Mouse (Mus musculus) testis, postnatal 10 days (tissue): ENCODE measurements around the gene Pf4.
"Not testable (repeated sequence)": the region's sequence is repeated elsewhere in the genome, so short reads cannot be mapped to it uniquely, and the experiment has no call there.

ENCODE experiments used
- DNase-seq: peaks from one replicate; pipeline ENCODE4 v3.0.0; 2021; ENCODE audit warnings: low spot score

Gene Pf4

GRCm38 (mm10) chr5:90788114-90788513 is 15.9 kb downstream of the Pf4 start:
- no peak for DNase-seq

DNA sequence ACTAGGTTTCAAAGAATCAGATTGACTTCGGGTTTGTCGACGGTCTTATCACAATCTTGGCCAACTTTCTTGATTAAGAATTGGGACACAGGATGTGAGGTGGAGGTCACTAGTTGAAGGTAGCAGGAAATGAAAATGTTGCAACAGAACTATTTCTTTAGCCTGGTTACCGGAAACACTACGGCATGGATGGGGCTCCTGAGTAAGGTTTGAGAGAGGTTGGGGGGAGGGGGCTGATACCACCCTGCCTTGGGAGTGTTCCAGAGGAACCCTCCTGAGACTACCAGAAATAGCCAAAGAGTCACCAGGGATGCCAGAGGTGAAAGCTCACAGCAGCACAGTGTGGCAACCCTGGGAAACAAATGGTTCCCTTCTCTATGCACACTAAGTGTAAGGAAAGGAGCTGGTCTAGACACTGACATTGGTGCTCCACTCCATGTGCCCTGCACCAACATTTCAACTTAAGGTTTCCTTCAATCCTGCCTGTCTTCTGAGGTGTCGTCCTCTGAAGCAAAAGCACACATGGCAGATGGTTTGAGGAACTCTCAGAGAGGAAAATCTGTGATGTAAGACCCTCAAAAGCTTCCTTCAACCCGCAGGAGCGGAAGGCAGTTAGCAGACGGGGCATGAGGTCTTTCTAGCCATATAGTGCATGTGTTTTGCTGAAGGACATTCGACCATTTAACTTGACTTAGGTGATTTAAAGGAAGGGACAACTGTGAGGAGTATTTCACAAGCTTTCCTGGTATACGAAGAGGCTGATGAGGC is 17.3 kb downstream of the Pf4 start:
- DNase-seq, result no peak

DNA sequence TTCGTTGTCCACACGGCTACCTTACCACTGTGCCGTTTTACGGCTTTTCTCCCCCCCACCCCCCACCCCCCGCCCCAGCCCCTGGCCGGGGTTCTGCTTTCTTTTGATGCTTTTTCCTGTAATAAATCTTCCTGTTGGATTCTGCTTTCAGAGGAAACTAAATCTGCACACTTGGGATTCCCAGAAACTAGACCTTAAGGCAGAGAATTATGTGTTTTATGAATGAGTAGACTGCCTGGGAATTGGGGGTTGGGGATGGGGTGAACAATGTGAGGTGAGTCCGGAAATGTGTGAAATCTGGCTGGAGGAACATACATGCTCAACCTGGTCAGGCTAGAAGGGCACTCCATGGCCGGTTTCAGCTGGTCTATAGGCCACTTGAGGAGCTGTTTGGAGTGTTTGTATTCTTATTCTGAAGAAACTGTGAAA is 17.9 kb downstream of the Pf4 start:
- DNase-seq, result no peak

GRCm38 (mm10) chr5:90794195-90794625 is 22.0 kb downstream of the Pf4 start, which contains the start of gene Cxcl15:
Gene Cxcl15 (plus strand): TSS chr5:90794534.
- DNase-seq, result no peak

DNA sequence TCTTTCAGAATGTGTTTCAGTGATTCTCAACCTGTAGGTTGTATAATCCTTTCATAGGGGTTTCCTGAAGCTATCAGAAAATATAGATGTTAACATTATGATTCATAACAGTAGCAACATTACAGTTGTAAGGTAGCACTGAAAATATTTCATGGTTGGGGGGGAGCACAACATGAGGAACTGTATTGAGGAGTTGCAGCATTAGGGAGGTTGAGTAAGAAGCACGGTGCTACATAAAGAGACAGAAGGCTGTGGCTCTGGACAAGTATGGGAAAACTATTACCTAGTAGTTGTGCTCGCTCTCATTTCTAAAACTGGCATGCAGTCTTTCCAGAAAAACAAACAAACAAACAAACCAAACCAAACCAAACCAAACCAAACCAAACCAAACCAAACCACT is 23.2 kb downstream of the Pf4 start:
- not testable (repeated sequence) for DNase-seq

DNA sequence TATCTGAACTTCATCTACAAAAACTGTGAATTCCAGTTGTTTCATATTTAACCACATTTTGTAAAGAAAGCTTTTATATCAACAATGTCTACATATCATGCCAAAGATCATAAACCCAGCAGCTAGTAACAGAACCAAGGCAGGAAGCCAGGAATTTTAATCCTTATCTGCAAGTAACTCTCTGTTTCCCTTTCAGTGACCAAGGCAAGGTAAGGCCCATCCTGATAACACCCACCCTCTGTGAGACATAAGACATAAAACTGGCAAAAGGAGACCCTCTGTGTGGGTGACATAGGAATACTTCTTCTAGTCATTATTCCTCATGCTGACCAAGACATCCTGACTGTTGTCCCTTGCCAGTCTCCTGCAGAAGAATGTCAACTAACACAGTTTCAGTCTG is 32.3 kb downstream of the Pf4 start:
- no peak for DNase-seq

DNA sequence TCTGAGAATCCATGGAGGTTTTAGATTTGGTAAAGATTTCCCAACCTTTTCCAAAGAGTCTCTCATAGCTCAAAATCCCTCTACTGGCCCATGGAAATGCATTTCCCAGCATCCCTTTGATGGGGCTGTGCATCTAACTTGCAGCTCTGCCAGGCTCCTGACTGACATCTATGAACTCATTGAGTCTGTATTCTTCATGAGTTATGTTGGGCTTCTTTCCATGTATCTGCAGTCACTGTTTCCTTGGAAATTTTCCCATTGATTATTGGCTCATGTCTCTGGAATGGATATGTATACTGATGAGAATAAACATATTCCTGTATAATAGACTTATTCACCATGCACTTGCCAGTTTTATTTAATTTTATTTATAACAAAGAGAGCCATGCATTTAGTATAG is 33.8 kb downstream of the Pf4 start:
- no peak for DNase-seq

DNA sequence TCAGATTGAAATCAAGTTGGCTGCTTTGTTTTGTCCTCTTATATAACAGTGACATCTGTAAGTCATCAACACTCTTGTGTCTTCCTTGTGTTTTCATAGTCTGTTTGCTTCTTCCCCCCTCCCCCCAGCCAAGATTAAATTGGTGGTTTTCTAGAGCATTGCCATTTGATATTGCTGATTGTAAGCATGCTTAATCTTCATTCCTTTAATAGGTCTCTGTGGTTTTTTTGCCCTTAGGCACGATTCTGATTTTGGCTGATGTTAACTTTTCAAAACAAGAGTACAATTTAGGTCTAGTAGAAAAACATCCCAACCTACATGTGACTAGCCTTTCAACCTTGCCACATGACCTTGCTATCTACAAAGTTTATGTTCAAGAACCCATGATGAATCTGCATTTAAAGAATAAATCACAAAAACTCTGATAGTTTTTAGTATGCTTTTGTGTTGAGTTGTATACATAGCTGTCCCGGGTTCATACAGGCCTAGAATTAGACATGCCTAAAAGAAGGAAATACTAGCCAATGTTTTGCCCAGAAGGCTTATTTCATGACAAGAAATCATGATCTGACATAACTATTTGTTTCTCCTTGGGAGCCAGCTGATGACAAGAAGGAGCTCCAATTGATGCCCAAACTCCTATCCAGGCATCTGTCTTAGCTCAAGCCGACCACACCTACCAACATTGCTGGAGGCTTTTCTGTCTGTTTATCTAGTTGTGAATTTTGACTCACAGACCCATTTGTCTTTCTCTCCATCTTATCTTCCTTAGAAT is 35.1 kb downstream of the Pf4 start:
- no peak for DNase-seq

DNA sequence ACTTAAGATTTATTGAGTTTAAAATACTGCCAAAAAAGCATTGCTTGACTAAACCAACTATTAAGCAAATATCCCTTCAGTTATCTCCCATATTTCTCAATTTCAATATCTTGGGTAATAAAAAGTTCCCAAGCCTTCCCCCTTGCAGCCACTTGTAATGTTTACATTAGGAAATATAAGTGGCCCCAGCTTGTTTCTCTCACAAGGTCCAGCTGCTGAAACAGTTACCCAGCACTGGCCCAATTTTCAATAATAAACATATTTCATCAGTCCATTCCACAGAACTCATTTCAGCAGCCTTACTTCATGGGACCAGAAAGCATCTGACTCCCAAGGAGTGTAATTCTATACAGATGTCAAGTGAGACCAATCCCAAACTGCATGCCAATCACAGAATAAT is 47.5 kb downstream of the Pf4 start:
- no peak for DNase-seq
